Mouse (Mus musculus) cortical plate, adult 2 months (tissue): ENCODE data around the gene Slc46a1. TPM values are rescaled to one million over a fixed set of nuclear protein-coding genes. Genes with fewer than 3 reads are reported as not detected.

Source experiments
- H3K27ac ChIP-seq: fragments of 200-500 bp; 2 replicates; pipeline ENCODE4 v1.5.1; 2012; ENCODE audit warnings: low read length, control low read depth, inconsistent platforms; ENCODE audit not compliant: insufficient read depth
- H3K4me1 ChIP-seq: fragments of 200-500 bp; 2 replicates; pipeline ENCODE4 v1.6.1; 2011; ENCODE audit warnings: low read length; ENCODE audit not compliant: control insufficient read depth, insufficient read depth
- H3K4me3 ChIP-seq: fragments of 200-500 bp; 2 replicates; pipeline ENCODE4 v1.5.1; 2011; ENCODE audit warnings: mild to moderate bottlenecking, low read length, control low read depth; ENCODE audit not compliant: insufficient read depth
- CTCF ChIP-seq: fragments of 200-500 bp; IDR thresholded peaks from 2 replicates; pipeline ENCODE4 v1.5.1; 2011; ENCODE audit warnings: mild to moderate bottlenecking, control low read depth, low read length; ENCODE audit not compliant: insufficient read depth; ENCODE audit errors: extremely low read depth
- POLR2A ChIP-seq: fragments of 200-500 bp; IDR thresholded peaks from 2 replicates; pipeline ENCODE4 v1.6.1; 2011; ENCODE audit warnings: mild to moderate bottlenecking, low read length, control low read depth; ENCODE audit not compliant: insufficient read depth; ENCODE audit errors: extremely low read depth
- polyA plus RNA-seq: library from polyadenylated mRNA; depleted of rRNA; stranded (reverse); fragments of >200 nt; gene quantifications from 2 replicates; pipeline ENCODE4 v1.2.3, GENCODE M21; 2012

Gene Slc46a1
- polyA plus RNA-seq, 1 experiment = 14.7 TPM

DNA sequence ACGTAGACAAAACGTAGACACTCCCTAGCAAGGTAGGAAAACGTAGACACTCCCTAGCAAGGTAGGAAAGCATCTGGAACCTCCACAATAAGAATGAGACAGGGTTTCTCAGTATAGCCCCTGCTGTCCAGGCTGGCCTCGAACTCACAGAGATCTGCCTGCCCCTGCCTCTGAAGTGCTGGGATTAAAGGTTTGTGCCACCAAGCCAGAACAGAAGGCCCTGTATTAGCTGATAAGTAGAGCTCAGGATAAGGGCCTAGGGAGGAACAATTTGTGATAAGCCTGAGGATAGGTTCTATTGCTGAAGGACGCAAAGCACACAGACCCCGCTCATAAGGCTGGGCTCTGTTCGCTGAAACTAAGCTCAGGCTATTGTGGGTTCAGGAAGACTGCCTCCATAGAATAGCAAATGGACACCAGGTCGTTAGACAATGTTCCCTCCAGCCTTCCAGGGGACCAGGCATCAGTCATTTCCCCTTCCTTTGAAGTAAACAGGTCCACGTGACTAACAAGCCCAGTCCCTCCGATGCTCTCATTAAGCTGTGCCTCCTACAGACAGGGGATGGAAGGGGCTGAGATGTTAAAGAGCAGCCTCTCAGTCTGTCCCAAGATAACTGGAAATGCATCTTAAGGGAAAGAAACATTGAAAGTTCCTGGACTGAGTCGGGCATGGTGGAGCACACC is 35.2 kb upstream of the Slc46a1 start:
- TF ChIP-seq CTCF = no peak
- no peak for TF ChIP-seq POLR2A
- H3K4me1 ChIP-seq = no peaks in the 10 kb centered on the region
- no peak overlapping the region for H3K4me3 ChIP-seq
- no peak overlapping the region for H3K27ac ChIP-seq

DNA sequence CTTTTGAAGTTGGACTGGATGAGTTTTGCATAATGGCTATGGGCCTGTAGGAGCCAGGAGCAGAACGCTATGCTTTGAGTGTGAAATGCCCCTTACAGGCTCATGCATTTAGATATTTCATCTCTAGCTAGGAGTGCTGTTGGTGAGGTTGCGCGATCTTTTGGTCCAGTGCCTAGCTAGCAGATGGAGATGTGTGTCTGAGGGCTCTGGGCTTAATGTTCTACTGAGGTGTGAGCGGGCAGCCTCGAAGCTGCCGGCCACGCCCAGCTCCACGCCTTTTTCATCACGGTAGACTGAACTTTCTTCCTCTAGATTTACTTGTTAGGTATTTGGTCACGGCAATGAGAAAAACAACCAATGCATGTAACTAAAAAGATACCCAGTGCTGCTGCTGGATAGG is 34.3 kb upstream of the Slc46a1 start:
- no peak for TF ChIP-seq CTCF
- no peak for TF ChIP-seq POLR2A
- Histone ChIP-seq H3K4me1 (no peaks in the 10 kb centered on the region), H3K4me3 (no peak overlapping the region), H3K27ac (no peak overlapping the region)

DNA sequence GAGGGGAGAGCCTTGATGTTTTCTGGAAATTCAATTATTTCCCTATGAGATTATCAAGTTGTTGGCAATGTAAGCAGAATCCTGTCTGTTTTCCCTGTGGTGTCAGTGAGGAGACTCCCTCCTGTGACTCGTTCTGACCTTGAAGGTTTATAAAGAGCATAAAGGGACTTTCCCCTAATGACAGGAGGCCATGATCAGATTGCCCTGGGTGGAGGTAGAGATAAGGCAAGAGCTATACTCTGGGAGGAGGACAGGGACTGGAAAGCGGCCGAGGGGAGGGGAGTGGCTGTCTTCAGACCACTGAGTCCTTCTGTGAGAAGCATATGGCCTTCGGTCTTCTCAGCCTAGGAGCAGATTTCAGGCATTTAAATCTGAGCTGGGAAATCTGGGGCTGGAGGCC is 31.4 kb upstream of the Slc46a1 start:
- TF ChIP-seq POLR2A = no peak
- no peak for TF ChIP-seq CTCF
- H3K4me3 ChIP-seq = no peak overlapping the region
- H3K27ac ChIP-seq = no peak overlapping the region
- no peaks in the 10 kb centered on the region for H3K4me1 ChIP-seq

DNA sequence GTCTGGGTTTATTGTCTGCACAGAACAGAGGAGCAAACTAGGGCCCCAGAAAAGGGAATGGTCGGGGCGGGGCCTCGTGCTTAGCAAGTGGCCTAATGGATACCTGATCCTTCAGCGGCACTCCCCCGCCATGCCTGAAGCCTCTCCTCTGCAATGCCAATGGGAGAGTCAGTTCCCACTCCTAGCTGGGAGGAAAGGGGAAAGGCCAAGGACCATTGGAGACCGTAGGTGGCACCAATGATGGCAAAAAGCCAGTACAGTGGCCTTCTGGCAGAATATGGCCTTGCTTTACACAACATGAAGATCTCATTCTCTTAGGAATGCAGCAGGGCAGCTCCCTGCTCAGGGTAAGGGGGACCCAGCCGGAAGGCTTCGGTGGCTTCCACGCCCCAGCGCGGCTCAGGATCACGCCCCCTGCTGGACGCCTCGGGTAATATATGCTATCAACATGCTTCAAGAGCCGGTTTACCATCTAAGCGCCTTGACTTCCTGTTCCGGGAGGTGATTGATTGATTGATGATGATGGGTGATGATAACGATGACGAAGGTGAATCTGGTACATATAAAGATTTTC is 29.6 kb upstream of the Slc46a1 start:
- Histone ChIP-seq H3K27ac (no peak overlapping the region), H3K4me1 (no peaks in the 10 kb centered on the region), H3K4me3 (no peak overlapping the region)
- TF ChIP-seq CTCF (0 out of 2 replicates have a peak, but pooled peaks have one; percentile 15), POLR2A (no peak)

DNA sequence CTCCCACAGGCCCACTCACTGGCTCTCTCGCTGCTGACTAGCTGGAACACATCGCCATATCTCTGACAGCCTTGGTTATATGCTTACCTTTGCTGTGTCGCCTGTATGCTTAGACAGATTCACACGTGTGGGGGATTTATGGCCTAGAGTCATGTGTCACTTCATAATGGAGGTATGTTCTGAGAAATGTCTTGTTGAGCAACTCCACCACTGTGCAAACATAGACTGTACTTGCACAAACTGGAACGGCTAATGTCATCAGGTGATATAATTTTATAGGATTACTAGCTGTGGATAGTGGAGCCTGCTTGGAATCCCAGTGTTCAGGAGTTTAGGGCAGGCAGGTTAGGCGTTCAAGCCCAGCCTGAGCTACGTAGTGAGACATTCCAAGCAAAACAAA is 28.3 kb upstream of the Slc46a1 start:
- Histone ChIP-seq H3K4me3 (no peak overlapping the region), H3K27ac (no peak overlapping the region), H3K4me1 (no peaks in the 10 kb centered on the region)
- no peak for TF ChIP-seq POLR2A
- no peak for TF ChIP-seq CTCF

DNA sequence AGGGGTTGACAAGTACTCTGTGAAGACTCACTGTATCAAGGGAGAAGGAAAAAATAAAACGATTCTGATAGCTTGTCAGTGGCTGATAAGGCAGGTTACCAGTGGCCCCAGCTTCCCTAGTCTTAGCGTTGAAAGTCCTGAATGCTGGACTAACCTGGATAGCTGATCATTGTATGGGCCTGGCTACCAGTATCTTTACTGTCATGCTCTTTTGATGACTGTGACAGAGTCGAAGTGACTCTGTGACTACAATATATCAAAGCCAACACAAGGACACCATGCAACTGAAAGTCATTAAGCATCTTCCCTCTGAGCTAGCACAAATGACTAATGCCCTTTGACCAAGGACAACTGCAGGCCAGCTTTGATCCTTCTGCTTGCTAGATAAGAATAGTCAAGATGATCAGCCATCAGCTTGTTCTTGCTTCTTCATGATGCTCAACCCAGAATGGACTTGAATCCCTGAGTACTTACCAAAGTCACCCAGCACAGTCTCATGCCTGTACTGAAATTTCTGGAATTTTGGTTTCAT is 27.0 kb upstream of the Slc46a1 start:
- TF ChIP-seq POLR2A = no peak
- TF ChIP-seq CTCF = no peak
- Histone ChIP-seq H3K4me1 (no peaks in the 10 kb centered on the region), H3K4me3 (no peak overlapping the region), H3K27ac (no peak overlapping the region)

DNA sequence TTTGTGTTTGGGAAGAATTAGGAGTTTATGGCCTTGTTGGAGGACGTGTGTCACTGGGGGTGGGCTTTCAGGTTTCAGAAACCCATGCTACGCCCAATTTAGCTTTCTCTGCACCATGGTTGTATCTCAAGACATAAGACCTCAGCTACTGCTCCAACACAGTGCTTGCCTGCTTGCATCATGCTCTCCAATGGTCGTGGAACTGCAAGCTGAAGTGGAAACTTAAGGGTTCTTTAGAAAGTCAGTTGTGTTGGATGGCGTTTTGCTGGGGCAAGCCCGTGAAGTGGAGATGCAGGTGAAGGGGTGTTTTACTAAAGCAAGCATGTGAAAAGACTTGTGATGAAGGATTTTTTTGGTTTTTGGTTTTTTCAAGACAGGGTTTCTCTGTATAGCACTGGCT is 22.4 kb upstream of the Slc46a1 start:
- no peak overlapping the region for H3K27ac ChIP-seq
- no peak overlapping the region for H3K4me3 ChIP-seq
- H3K4me1 ChIP-seq = no peaks in the 10 kb centered on the region
- TF ChIP-seq POLR2A (no peak), CTCF (no peak)

DNA sequence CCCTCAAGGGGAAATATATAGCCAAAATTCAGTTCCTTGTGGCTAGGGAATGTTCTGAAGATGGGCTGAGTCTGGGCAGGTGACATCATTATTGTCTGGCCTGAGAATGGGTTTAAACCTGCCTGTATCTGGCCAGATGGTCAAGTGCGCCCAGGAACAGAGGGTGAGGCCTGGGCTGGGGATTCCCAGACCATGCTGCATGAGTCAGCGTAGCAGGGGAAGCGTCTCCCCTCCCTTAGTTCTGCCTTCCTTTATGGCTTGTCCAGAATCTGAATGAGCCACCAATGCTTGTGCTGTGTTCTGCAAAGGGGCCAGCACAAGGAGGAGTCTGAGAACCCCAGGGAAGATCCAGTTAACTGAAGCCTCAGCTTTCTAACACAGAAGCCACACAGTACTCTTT is 18.3 kb upstream of the Slc46a1 start:
- no peak overlapping the region for H3K4me3 ChIP-seq
- no peak for TF ChIP-seq CTCF
- TF ChIP-seq POLR2A = no peak
- H3K27ac ChIP-seq = no peak overlapping the region
- H3K4me1 ChIP-seq = no peaks in the 10 kb centered on the region

DNA sequence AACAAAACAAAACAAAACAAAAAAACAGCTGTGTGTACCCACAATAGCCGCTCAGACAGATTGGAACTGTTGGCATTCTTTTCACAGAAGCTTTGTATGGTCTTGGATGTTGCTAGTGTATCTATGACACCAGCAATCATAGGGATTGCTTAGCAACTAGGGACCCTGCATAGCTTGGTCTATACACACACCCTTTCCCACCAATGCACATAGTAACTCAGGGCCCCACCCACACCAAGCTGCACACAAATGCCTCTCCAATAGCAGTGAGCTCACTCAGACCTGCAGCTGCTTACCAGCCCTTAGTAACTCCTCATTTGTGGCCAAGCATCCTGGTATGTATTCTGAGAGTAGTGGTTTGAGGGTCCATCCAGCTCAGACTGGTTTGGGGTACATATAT is 17.3 kb upstream of the Slc46a1 start:
- Histone ChIP-seq H3K4me3 (no peak overlapping the region), H3K27ac (no peak overlapping the region), H3K4me1 (no peaks in the 10 kb centered on the region)
- TF ChIP-seq CTCF (no peak), POLR2A (no peak)

DNA sequence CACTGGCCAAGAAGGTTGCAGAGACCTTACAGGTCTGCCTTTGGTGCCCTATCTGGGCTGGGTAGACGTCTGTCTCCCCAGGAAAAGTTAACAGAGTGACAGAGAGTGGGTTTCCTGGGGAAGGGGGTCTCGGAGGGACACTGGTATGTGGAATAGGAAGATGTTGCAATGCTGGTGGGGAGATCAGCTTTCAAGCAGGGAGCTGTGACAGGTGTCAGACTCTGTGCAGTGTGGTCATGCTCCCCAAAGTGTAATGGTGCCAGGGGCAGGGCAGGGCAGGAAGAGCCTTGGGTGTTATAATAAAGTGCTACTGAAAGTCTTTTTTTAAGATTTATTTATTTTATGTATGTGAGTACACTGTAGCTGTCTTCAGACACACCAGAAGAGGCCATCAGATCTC is 15.2 kb upstream of the Slc46a1 start:
- Histone ChIP-seq H3K4me3 (no peak overlapping the region), H3K27ac (no peak overlapping the region), H3K4me1 (no peaks in the 10 kb centered on the region)
- no peak for TF ChIP-seq POLR2A
